Mouse (Mus musculus): Measurements from ENCODE around the gene Jup. TPM values are rescaled to one million over a fixed set of nuclear protein-coding genes. Genes with fewer than 3 reads are reported as not detected.
"Not testable (repeated sequence)": the region's sequence is repeated elsewhere in the genome, so short reads cannot be mapped to it uniquely, and the experiment has no call there.

Gene Jup
- total and polyA plus RNA-seq, 3 experiments = 0.33 TPM; not detected in 2

- H3K27me3 ChIP-seq (ENCODE audit: insufficient read depth, low read length) = peaks cover 29% of the 10 kb centered on the region; the same call in 1 of the 2 replicates
- H3K9me3 ChIP-seq (replicated peaks) = no peaks in the 10 kb centered on the region
- ATAC-seq (ENCODE audit: extremely low read depth, insufficient number of reproducible peaks, low FRiP score, poor library complexity, severe bottlenecking) = no peak
- DNase-seq (ENCODE audit: low spot score) = no peak
- no peaks in the 10 kb centered on the region for H3K4me1 ChIP-seq (ENCODE audit: insufficient read depth, low read depth, low read length)
- no peak for TF ChIP-seq CTCF (IDR thresholded peaks at IDR 0.05; ENCODE audit: low read depth, low read length)
- no peak for TF ChIP-seq POLR2AphosphoS5 (IDR thresholded peaks at IDR 0.05; ENCODE audit: insufficient replicate concordance, low read depth, low read length)
- no peak for TF ChIP-seq TAL1 (conservative IDR thresholded peaks at IDR 0.05; ENCODE audit: low read depth, low read length)
- no peak for TF ChIP-seq GATA2 (IDR thresholded peaks at IDR 0.05; ENCODE audit: borderline replicate concordance, low read depth, low read length)
- TF ChIP-seq GATA1 (IDR thresholded peaks at IDR 0.05; ENCODE audit: borderline replicate concordance, low read length) = no peak
- H3K4me3 ChIP-seq (ENCODE audit: low read depth, low read length) = no peak overlapping the region
- no peaks in the 10 kb centered on the region for H3K36me3 ChIP-seq (replicated peaks)
Measured at GRCm38 (mm10) chr11:100371981-100372558, 25.5 kb downstream of the Jup start.

DNA sequence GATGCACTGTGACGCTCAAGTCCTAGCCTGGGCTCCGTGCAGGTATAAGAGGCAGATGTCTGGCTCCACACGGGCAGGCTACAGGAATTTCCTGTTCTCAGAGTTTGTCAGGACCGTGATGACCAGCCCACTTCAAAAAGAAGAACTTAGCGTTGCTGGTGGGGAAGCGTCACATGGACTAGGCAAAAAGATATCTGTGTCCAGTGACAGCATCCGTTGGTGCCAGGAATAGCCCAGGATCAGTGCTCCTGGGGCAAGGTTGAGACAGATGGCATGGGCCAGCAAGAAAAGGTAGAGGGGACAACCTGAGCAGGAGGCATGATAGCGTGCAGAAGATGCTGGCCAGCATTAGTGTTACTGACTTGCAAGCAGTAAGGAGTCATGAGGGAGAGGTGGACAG, 27.7 kb downstream of the Jup start:
- Histone ChIP-seq H3K4me1 (ENCODE audit: insufficient read depth, low read depth, low read length) (no peaks in the 10 kb centered on the region), H3K27me3 (ENCODE audit: insufficient read depth, low read length) (peaks cover 17% of the 10 kb centered on the region; the same call in 1 of the 2 replicates), H3K36me3 (replicated peaks) (no peaks in the 10 kb centered on the region), H3K9me3 (replicated peaks) (no peaks in the 10 kb centered on the region), H3K4me3 (ENCODE audit: low read depth, low read length) (no peak overlapping the region)
- TF ChIP-seq GATA1 (IDR thresholded peaks at IDR 0.05; ENCODE audit: borderline replicate concordance, low read length) = no peak
- TF ChIP-seq TAL1 (conservative IDR thresholded peaks at IDR 0.05; ENCODE audit: low read depth, low read length) = no peak
- TF ChIP-seq POLR2AphosphoS5 (IDR thresholded peaks at IDR 0.05; ENCODE audit: insufficient replicate concordance, low read depth, low read length) = no peak
- no peak for TF ChIP-seq GATA2 (IDR thresholded peaks at IDR 0.05; ENCODE audit: borderline replicate concordance, low read depth, low read length)
- TF ChIP-seq CTCF (IDR thresholded peaks at IDR 0.05; ENCODE audit: low read depth, low read length) = no peak
- ATAC-seq (ENCODE audit: extremely low read depth, insufficient number of reproducible peaks, low FRiP score, poor library complexity, severe bottlenecking) = no peak
- DNase-seq (ENCODE audit: low spot score) = no peak

DNA sequence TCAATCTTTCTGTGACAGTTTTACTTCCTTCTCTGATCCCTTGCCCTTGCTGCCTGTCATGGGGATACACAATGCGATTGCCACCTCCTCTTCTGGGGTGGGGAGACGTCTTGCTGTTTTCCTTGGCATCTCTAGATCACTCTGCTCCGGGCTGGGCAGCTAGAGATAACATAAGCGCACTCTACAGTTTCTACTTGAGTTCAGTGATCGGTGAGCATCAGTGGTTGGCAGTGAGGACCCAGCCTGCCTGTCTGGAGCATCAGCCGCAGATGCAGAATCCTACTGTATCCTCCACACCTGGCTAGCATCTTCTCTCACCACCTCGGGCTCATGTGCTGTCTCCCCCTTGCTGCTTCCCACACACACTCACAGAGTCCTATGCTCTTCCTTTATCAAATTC, 28.4 kb downstream of the Jup start:
- Histone ChIP-seq H3K27me3 (ENCODE audit: insufficient read depth, low read length) (peaks cover 19% of the 10 kb centered on the region; the same call in 1 of the 2 replicates), H3K9me3 (replicated peaks) (no peaks in the 10 kb centered on the region), H3K4me1 (ENCODE audit: insufficient read depth, low read depth, low read length) (no peaks in the 10 kb centered on the region), H3K36me3 (replicated peaks) (no peaks in the 10 kb centered on the region), H3K4me3 (ENCODE audit: low read depth, low read length) (no peak overlapping the region)
- ATAC-seq (ENCODE audit: extremely low read depth, insufficient number of reproducible peaks, low FRiP score, poor library complexity, severe bottlenecking) = no peak
- DNase-seq (ENCODE audit: low spot score) = no peak
- no peak for TF ChIP-seq TAL1 (conservative IDR thresholded peaks at IDR 0.05; ENCODE audit: low read depth, low read length)
- no peak for TF ChIP-seq POLR2AphosphoS5 (IDR thresholded peaks at IDR 0.05; ENCODE audit: insufficient replicate concordance, low read depth, low read length)
- no peak for TF ChIP-seq GATA1 (IDR thresholded peaks at IDR 0.05; ENCODE audit: borderline replicate concordance, low read length)

DNA sequence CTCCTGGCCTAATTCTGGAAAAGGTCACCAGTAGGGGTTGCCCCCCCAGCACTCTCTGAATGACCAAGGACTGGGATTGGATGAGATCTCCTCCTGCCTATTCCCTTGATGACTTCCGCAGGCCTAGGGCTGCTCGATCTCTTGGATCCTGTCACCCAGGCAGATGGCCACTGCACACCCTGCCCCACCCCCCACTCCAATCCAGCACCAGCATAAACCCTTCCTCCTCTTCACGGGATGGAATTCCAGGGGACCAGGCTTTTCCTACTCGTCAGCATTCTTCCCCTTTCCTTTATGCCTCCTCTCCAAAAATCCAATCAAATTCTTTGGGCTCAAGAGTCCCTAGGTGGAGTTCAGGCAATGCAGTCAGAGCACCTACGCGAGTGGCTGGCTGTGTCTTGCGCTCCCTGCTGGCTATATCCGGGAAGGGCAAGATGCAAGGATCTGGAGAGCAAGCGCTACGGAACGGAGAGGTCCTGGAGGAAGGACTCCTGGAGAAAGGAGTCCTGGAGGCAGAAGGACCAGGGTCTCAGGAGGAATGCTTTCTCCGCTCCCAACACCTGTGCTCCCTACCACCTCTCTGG, 34.5 kb downstream of the Jup start:
- Histone ChIP-seq H3K27me3 (ENCODE audit: insufficient read depth, low read length) (peaks cover 19% of the 10 kb centered on the region), H3K4me1 (ENCODE audit: insufficient read depth, low read depth, low read length) (0 out of 2 replicates have a peak, but pooled peaks cover 3% of the 10 kb centered on the region), H3K4me3 (ENCODE audit: low read depth, low read length) (no peak overlapping the region), H3K36me3 (replicated peaks) (no peaks in the 10 kb centered on the region), H3K9me3 (replicated peaks) (no peaks in the 10 kb centered on the region)
- ATAC-seq (ENCODE audit: extremely low read depth, insufficient number of reproducible peaks, low FRiP score, poor library complexity, severe bottlenecking) = no peak
- TF ChIP-seq GATA2 (IDR thresholded peaks at IDR 0.05; ENCODE audit: borderline replicate concordance, low read depth, low read length) = no peak
- TF ChIP-seq TAL1 (conservative IDR thresholded peaks at IDR 0.05; ENCODE audit: low read depth, low read length) = no peak
- no peak for TF ChIP-seq POLR2AphosphoS5 (IDR thresholded peaks at IDR 0.05; ENCODE audit: insufficient replicate concordance, low read depth, low read length)
- no peak for TF ChIP-seq CTCF (IDR thresholded peaks at IDR 0.05; ENCODE audit: low read depth, low read length)
- no peak for TF ChIP-seq GATA1 (IDR thresholded peaks at IDR 0.05; ENCODE audit: borderline replicate concordance, low read length)
- no peak for DNase-seq (ENCODE audit: low spot score)

GRCm38 (mm10) chr11:100362209-100362978, 35.2 kb downstream of the Jup start:
- Histone ChIP-seq H3K36me3 (replicated peaks) (no peaks in the 10 kb centered on the region), H3K4me3 (ENCODE audit: low read depth, low read length) (no peak overlapping the region), H3K4me1 (ENCODE audit: insufficient read depth, low read depth, low read length) (0 out of 2 replicates have a peak, but pooled peaks cover 3% of the 10 kb centered on the region), H3K9me3 (replicated peaks) (no peaks in the 10 kb centered on the region), H3K27me3 (ENCODE audit: insufficient read depth, low read length) (peaks cover 22% of the 10 kb centered on the region)
- DNase-seq (ENCODE audit: low spot score) (peak; percentile 63), ATAC-seq (ENCODE audit: extremely low read depth, insufficient number of reproducible peaks, low FRiP score, poor library complexity, severe bottlenecking) (no peak)
- TF ChIP-seq POLR2AphosphoS5 (IDR thresholded peaks at IDR 0.05; ENCODE audit: insufficient replicate concordance, low read depth, low read length) (no peak), CTCF (IDR thresholded peaks at IDR 0.05; ENCODE audit: low read depth, low read length) (peak; percentile 75), GATA1 (IDR thresholded peaks at IDR 0.05; ENCODE audit: borderline replicate concordance, low read length) (no peak)

GRCm38 (mm10) chr11:100361059-100361458, 36.5 kb downstream of the Jup start:
- H3K36me3 ChIP-seq (replicated peaks); H3K4me3 ChIP-seq (ENCODE audit: low read depth, low read length); ATAC-seq (ENCODE audit: extremely low read depth, insufficient number of reproducible peaks, low FRiP score, poor library complexity, severe bottlenecking); H3K4me1 ChIP-seq (ENCODE audit: insufficient read depth, low read depth, low read length); DNase-seq (ENCODE audit: low spot score); H3K9me3 ChIP-seq (replicated peaks): not testable (repeated sequence)
- peaks cover 31% of the 10 kb centered on the region for H3K27me3 ChIP-seq (ENCODE audit: insufficient read depth, low read length)

Data from G1E (cell line).